Mouse (Mus musculus): ENCODE measurements around the gene Trpc2. TPM values are rescaled to one million over a fixed set of nuclear protein-coding genes. Genes with fewer than 3 reads are reported as not detected.
"Not testable (repeated sequence)": the region's sequence is repeated elsewhere in the genome, so short reads cannot be mapped to it uniquely, and the experiment has no call there.

Gene Trpc2
- under 1 TPM; 0.28 to 0.70 TPM for total RNA-seq (2021)

GRCm38 (mm10) chr7:102082816-102083215, at the start of gene Trpc2:
Gene Trpc2 (plus strand): TSS chr7:102083116.
- intact Hi-C loops (cut with DNase I): no loop called here
- DNase-seq: no peak

- intact Hi-C loops (cut with DNase I): loop anchor here (5.0 kb wide), 1 partner anchor 118 kb away; no protein-coding TSS in a partner anchor
- no peak for DNase-seq
These were observed 48.0 kb upstream of the Trpc2 start for GRCm38 (mm10) chr7:102034904-102035303.

- intact Hi-C loops (cut with DNase I): loop anchor here (5.0 kb wide), 1 partner anchor 118 kb away; no protein-coding TSS in a partner anchor
- no peak for DNase-seq
These were observed 47.4 kb upstream of the Trpc2 start for GRCm38 (mm10) chr7:102035534-102035933.

- DNase-seq: no peak
- intact Hi-C loops (cut with DNase I): loop anchor here (5.0 kb wide), 1 partner anchor 120 kb away; no protein-coding TSS in a partner anchor
These were observed 45.6 kb upstream of the Trpc2 start for GRCm38 (mm10) chr7:102037318-102037717.

DNA sequence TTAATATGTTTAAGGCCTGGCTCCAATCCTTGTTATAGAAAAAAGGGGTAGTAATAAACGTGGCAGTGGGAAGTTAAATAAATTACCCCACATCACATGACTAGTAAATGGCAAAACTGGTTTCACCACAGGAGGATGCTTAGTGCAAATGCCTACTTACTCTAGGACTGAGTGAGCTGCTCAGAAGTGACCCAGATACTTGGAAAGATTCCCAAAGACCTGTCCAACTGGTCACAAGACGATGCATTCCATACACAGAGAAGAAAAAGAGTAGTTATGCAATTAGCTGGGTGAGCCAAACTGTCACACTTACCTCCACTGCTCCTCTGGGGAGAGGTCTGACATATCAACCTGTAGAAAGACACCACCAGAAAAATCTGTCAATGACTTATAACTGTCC, 40.6 kb upstream of the Trpc2 start:
- DNase-seq: no peak
- intact Hi-C loops (cut with DNase I): no loop called here

GRCm38 (mm10) chr7:102048524-102048923, 34.4 kb upstream of the Trpc2 start:
- DNase-seq; intact Hi-C loops (cut with DNase I): not testable (repeated sequence)

GRCm38 (mm10) chr7:102061353-102061752, 21.6 kb upstream of the Trpc2 start:
- intact Hi-C loops (cut with DNase I): no loop called here
- no peak for DNase-seq

- intact Hi-C loops (cut with DNase I): no loop called here
- no peak for DNase-seq
These were observed 20.7 kb upstream of the Trpc2 start for GRCm38 (mm10) chr7:102062203-102062602.

GRCm38 (mm10) chr7:102063891-102064290, 19.0 kb upstream of the Trpc2 start:
- no peak for DNase-seq
- intact Hi-C loops (cut with DNase I): loop anchor here (2.0 kb wide), 1 partner anchor 129 kb away; the partner anchor contains the start of gene Numa1

DNA sequence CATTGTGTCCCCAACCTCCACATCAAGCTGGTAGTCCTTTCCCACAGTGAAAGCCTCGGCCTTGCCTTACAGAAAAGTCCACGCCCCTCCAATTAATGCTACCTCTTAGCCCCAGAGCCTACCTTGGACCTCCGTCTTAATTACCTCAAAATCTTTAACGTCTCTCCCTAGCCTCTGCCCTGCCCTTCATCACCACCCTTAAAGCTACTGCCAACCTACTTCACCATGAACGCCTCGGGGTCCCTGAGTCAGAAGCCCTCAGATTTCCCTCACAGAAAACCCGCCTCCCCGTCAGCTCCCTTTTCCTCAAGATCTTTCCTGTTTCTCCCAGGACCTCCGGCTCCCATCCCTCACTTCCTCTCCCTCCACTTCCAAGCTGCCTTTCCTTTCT, 18.3 kb upstream of the Trpc2 start:
- intact Hi-C loops (cut with DNase I): loop anchor here (2.0 kb wide), 1 partner anchor 130 kb away; the partner anchor contains the start of gene Numa1
- no peak for DNase-seq

DNA sequence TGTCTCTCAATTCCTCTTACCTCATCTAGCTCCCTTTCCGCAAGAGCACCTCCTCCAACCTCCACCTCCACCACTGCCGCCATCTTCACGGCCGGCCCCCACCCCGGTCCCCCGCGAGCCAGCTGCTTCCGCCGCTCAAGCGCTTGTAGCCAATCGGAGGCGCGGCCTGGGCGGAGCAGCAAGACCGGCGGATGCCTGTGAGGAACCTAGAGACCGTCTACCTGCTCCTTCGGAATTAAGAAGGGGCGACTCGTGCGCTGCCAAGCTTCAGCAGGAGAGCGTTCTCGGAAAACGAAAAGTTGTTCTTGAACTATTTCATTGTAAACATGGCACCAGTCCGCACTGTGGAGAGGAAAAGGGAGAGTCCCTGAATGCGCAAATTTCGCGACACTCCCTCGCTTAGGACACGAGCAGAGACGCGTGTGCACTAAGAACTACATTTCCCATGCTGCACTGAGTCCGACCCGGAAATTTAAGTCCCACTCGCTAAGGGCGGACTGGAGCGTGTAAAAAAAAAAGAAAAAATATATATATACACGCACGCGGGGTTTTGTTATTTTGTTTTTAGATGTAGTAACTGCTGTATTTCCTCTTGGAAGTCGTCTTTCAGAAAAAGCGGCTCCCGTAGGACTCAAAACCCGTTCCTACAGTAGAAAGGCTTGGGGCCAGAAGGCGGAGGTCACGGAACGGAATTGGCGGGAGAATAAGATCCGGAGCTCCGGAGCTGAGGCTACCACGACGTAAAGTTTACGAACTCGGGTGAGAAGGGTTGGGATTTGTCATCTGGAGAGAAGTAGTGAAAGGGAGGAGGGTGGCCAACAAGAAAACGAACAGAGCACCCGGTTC, 17.6 kb upstream of the Trpc2 start, which contains the start of the genes Rnf121, Xndc1 and Xntrpc:
Rnf121 (minus strand) TSS at position 424 of the 846 bp plus-strand sequence.
Xndc1 (plus strand) TSS at position 466 of the 846 bp plus-strand sequence.
Xntrpc (plus strand) TSS at position 668 of the 846 bp plus-strand sequence.
- peak; percentile 90 to 94 for DNase-seq
- intact Hi-C loops (cut with DNase I): loop anchor here (2.0 kb wide), 1 partner anchor 130 kb away; the partner anchor contains the start of gene Numa1

DNA sequence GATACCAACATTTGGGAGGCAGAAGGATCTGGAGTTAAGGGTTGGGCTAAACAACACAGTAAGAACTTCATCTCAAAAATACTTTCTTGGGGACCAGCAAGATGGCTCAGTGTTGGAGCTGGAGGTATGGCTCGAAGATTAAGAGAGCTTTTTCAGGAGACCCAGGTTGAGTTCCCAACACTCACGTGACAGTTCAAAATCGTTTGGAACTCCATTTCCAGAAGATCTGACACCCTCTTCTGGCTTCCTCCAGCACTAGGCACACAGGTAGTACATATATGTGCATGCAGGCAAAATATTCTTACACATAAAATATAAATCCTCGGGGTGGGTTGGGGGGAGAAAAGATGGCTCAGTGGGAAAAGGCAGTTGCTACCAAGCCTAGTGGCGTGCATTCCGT, 16.6 kb upstream of the Trpc2 start:
- DNase-seq: no peak
- intact Hi-C loops (cut with DNase I): no loop called here

- peak in 1 of 2 experiments; percentile 8 for DNase-seq
- intact Hi-C loops (cut with DNase I): loop anchor here (5.0 kb wide), 1 partner anchor 420 kb away; no protein-coding TSS in a partner anchor
These were observed 6.1 kb upstream of the Trpc2 start for GRCm38 (mm10) chr7:102076714-102077296.

DNA sequence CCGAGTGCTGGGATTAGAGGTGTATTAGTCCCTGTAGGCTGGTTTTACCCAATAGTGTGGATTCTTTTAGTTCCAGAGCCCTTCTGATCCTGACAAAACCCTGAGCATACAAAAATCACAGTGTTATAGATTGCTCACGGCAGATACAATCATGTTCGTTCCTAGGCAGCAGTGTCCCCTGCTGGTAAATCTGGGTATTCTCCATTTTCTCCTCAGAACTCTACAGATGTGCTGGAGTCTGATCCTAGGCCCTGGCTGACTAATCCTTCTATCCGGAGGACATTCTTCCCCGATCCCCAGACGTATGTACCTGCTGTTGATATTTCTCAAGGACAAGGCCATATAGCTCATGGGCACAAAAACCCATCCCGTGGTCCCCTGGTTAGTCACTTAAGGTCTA, 4.4 kb upstream of the Trpc2 start:
- intact Hi-C loops (cut with DNase I): loop anchor here (2.0 to 5.0 kb wide), 2 partner anchors 80 to 421 kb away; no protein-coding TSS in a partner anchor
- DNase-seq: peak; percentile 11 to 24

DNA sequence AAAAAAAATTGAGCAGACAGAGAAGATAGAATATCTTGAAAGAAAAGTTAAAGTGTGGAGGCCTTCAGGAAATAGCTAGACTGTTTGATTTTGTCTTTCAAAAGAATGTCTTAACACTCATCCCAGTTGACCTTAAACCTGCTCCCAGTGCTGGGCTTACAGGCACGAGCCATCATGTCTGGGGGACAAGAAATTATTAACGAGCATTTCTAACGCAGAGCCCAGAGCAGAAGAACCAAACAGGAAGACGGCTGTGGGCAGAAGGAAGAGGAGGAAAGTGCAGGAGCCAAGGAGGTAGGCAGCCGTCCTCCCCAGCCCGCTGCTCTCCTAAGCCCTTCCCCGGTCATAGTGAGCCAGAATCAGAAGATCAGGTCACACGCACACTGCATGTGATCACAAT, 2.6 kb upstream of the Trpc2 start:
- intact Hi-C loops (cut with DNase I): no loop called here

DNA sequence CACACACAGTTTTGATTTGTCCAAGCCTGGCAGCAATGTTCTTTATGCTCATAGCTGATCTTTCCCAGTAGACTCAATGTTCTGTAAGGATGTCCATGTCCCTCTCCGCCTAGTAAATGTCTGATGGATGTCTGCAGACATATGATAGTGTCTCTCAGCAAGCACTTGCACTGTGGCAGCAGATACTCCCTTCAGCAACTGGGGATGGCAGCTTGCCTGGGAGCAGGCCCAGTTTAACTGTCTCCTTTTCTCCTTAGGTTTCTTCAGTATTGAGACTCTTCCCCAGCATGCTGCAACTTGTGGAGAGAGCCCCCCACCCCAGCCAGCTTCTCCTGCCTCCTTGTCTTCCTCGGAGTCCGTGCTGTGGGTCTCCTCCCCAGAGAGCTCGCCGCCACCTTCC, 1.1 kb upstream of the Trpc2 start:
- DNase-seq: no peak
- intact Hi-C loops (cut with DNase I): no loop called here

More for the DNA sequence above, 2.6 kb upstream of the Trpc2 start:
- no peak for DNase-seq

GRCm38 (mm10) chr7:102084041-102084696, 1.3 kb downstream of the Trpc2 start:
- intact Hi-C loops (cut with DNase I): no loop called here
- no peak for DNase-seq

- DNase-seq: no peak
- intact Hi-C loops (cut with DNase I): no loop called here
These were observed 4.4 kb downstream of the Trpc2 start for GRCm38 (mm10) chr7:102087336-102087735.

GRCm38 (mm10) chr7:102099760-102100661, 17.1 kb downstream of the Trpc2 start:
- DNase-seq: peak; percentile 28 to 50
- intact Hi-C loops (cut with DNase I): no loop called here

- intact Hi-C loops (cut with DNase I): no loop called here
- no peak for DNase-seq
These were observed 18.0 kb downstream of the Trpc2 start for GRCm38 (mm10) chr7:102100868-102101267.
